In genomic region chr4:52849039-52849635, GRCm38 (mm10) we compare ENCODE assay signal across 23 mouse cellular contexts. TPM values are rescaled to one million over a fixed set of nuclear protein-coding genes. Genes with fewer than 3 reads are reported as not detected.
DNase-seq lines count a peak whose midpoint lies in the region; ATAC-seq lines count a peak whose summit lies in the region.
"Had no signal": no experiment of that assay in that cellular context is flagged by ENCODE, and none has a peak within 500 bp of the region (broad histone marks: within the 10 kb centered on the region; RNA-seq: fewer than 3 reads in every experiment).

No protein-coding gene starts in this region.

- H3K4me2 ChIP-seq in heart, embryonic 11.5 days = no peak overlapping the region
- no peak overlapping the region for H3K4me2 ChIP-seq in midbrain, embryonic 15.5 days
- H3K4me2 ChIP-seq: limb, embryonic 15.5 days; neural tube, embryonic 15.5 days had no signal

- no peak overlapping the region for H3K9ac ChIP-seq in heart, embryonic 11.5 days (ENCODE audit: low read depth, low read length)
- no peak overlapping the region for H3K9ac ChIP-seq in midbrain, embryonic 15.5 days
- H3K9ac ChIP-seq: limb, embryonic 15.5 days; neural tube, embryonic 15.5 days had no signal

- WGBS in heart, embryonic 11.5 days (ENCODE audit: insufficient replicate concordance) = 65% methylated on average over 4 of the region's 4 CpGs
- 52% methylated on average over 4 of the region's 4 CpGs for WGBS in midbrain, embryonic 15.5 days
- WGBS in midbrain, embryonic 10.5 days = 79% methylated on average over 4 of the region's 4 CpGs

- no peaks in the 10 kb centered on the region for H3K36me3 ChIP-seq in heart, embryonic 11.5 days (ENCODE audit: control insufficient read depth, insufficient read depth, low read length)
- H3K36me3 ChIP-seq in midbrain, embryonic 15.5 days (replicated peaks) = no peaks in the 10 kb centered on the region
- H3K36me3 ChIP-seq in midbrain, embryonic 10.5 days = no peaks in the 10 kb centered on the region
- H3K36me3 ChIP-seq: embryonic facial prominence, embryonic 10.5 days; limb, embryonic 15.5 days; neural tube, embryonic 15.5 days had no signal

- no peaks in the 10 kb centered on the region for H3K4me1 ChIP-seq in heart, embryonic 11.5 days (ENCODE audit: control insufficient read depth, insufficient read depth, low read length)
- no peaks in the 10 kb centered on the region for H3K4me1 ChIP-seq in midbrain, embryonic 15.5 days
- no peaks in the 10 kb centered on the region for H3K4me1 ChIP-seq in midbrain, embryonic 10.5 days
- H3K4me1 ChIP-seq: embryonic facial prominence, embryonic 10.5 days; limb, embryonic 15.5 days; megakaryocyte, embryonic 14.5 days; neural tube, embryonic 15.5 days had no signal

- H3K4me3 ChIP-seq in heart, embryonic 11.5 days (ENCODE audit: low read depth, low read length) = no peak overlapping the region
- H3K4me3 ChIP-seq in midbrain, embryonic 15.5 days = no peak overlapping the region
- no peak overlapping the region for H3K4me3 ChIP-seq in midbrain, embryonic 10.5 days
- H3K4me3 ChIP-seq: embryonic facial prominence, embryonic 10.5 days; limb, embryonic 15.5 days; megakaryocyte, embryonic 14.5 days; myocyte; neural tube, embryonic 15.5 days had no signal

- no peak overlapping the region for H3K27ac ChIP-seq in heart, embryonic 11.5 days (ENCODE audit: low read depth, low read length)
- H3K27ac ChIP-seq in midbrain, embryonic 15.5 days = no peak overlapping the region
- H3K27ac ChIP-seq in midbrain, embryonic 10.5 days (replicated peaks) = no peak overlapping the region
- H3K27ac ChIP-seq: embryonic facial prominence, embryonic 10.5 days; limb, embryonic 15.5 days; neural tube, embryonic 15.5 days had no signal

- no peaks in the 10 kb centered on the region for H3K27me3 ChIP-seq in heart, embryonic 11.5 days (ENCODE audit: control insufficient read depth, insufficient read depth, low read length)
- H3K27me3 ChIP-seq in midbrain, embryonic 15.5 days (replicated peaks) = no peaks in the 10 kb centered on the region
- H3K27me3 ChIP-seq in midbrain, embryonic 10.5 days (ENCODE audit: low read depth, poor library complexity, severe bottlenecking) = no peaks in the 10 kb centered on the region
- H3K27me3 ChIP-seq: limb, embryonic 15.5 days; megakaryocyte, embryonic 14.5 days; neural tube, embryonic 15.5 days had no signal

- ATAC-seq in heart, embryonic 11.5 days (replicated peaks; ENCODE audit: insufficient number of reproducible peaks, low FRiP score, low TSS enrichment) = no peak
- 0 out of 2 replicates have a peak, but pooled peaks have one; percentile 50 for ATAC-seq in midbrain, embryonic 15.5 days (replicated peaks)
- ATAC-seq: inflammation-experienced regulatory T-cells, adult 6 months had no signal

- H3K9me3 ChIP-seq in heart, embryonic 11.5 days (replicated peaks; ENCODE audit: control insufficient read depth, low read length) = no peaks in the 10 kb centered on the region
- no peaks in the 10 kb centered on the region for H3K9me3 ChIP-seq in midbrain, embryonic 15.5 days
- no peaks in the 10 kb centered on the region for H3K9me3 ChIP-seq in midbrain, embryonic 10.5 days (replicated peaks)
- H3K9me3 ChIP-seq: embryonic facial prominence, embryonic 10.5 days; limb, embryonic 15.5 days; neural tube, embryonic 15.5 days had no signal

- DNase-seq in heart, adult 11 months = peak; percentile 76
- DNase-seq in midbrain, embryonic 10.5 days (ENCODE audit: low spot score) = no peak
- peak; percentile 7 for DNase-seq in cerebellum, adult 9-11 months
- no peak for DNase-seq in adrenal gland, postnatal 14 days
- no peak for DNase-seq in layer of hippocampus, adult 8-10 months (ENCODE audit: low spot score in 2 of 2)
- DNase-seq: gastrocnemius, postnatal 25 days; kidney, adult 8-10 months; kidney, postnatal 36 days; lung, postnatal 10 days; thymus, postnatal 4 days had no signal

RNA-seq across cellular contexts. Expression of gene Olfr273, which starts 9.9 kb away (rescaled TPM):
- not detected in 2 replicates for polyA plus RNA-seq in heart, embryonic 11.5 days (2014; fragmentation: Nextera tagmentation; extraction: Ambion mirVana)
- not detected in 2 replicates for polyA plus RNA-seq in midbrain, embryonic 15.5 days (2015; fragmentation: Nextera tagmentation; extraction: Ambion mirVana)
- not detected in 2 replicates for polyA plus RNA-seq in midbrain, embryonic 10.5 days (2016; fragmentation: Nextera tagmentation; extraction: Ambion mirVana)
- total RNA-seq in adrenal gland, postnatal 14 days (2021) = not detected in 2 replicates
- total RNA-seq in layer of hippocampus, adult 8-10 months (2022) = not detected
- total RNA-seq: adrenal gland, postnatal 4 days; gastrocnemius, postnatal 25 days; heart, postnatal 10 days; layer of hippocampus, postnatal 14 days; left cerebral cortex, postnatal 10 days had no signal
- polyA plus RNA-seq: embryonic facial prominence, embryonic 10.5 days; inflammation-experienced regulatory T-cells, adult 6 months; limb, embryonic 15.5 days; liver, embryonic 16.5 days; myocyte; neural tube, embryonic 15.5 days had no signal

RNA-seq across cellular contexts. Expression of gene Olfr275, which starts 34.7 kb away (rescaled TPM):
- not detected in 2 replicates for polyA plus RNA-seq in heart, embryonic 11.5 days (2014; fragmentation: Nextera tagmentation; extraction: Ambion mirVana)
- not detected in 2 replicates for polyA plus RNA-seq in midbrain, embryonic 15.5 days (2015; fragmentation: Nextera tagmentation; extraction: Ambion mirVana)
- polyA plus RNA-seq in midbrain, embryonic 10.5 days (2016; fragmentation: Nextera tagmentation; extraction: Ambion mirVana) = not detected in 2 replicates
- not detected in 2 replicates for total RNA-seq in adrenal gland, postnatal 14 days (2021)
- not detected for total RNA-seq in layer of hippocampus, adult 8-10 months (2022)
- total RNA-seq: adrenal gland, postnatal 4 days; gastrocnemius, postnatal 25 days; heart, postnatal 10 days; layer of hippocampus, postnatal 14 days; left cerebral cortex, postnatal 10 days had no signal
- polyA plus RNA-seq: embryonic facial prominence, embryonic 10.5 days; inflammation-experienced regulatory T-cells, adult 6 months; limb, embryonic 15.5 days; liver, embryonic 16.5 days; myocyte had no signal

Comparison
In these comparisons a context has a peak if more than half of its experiments do, and no peak if none do; other contexts are left out.
1. DNase-seq: peak in heart, adult 11 months (single experiment) and cerebellum, adult 9-11 months (single experiment); none in midbrain, embryonic 10.5 days (single experiment), adrenal gland, postnatal 14 days (single experiment) and layer of hippocampus, adult 8-10 months (0 of 2).